ENCODE assay signal across 21 mouse cellular contexts in genomic region chr10:84963126-84963525, GRCm38 (mm10). TPM values are rescaled to one million over a fixed set of nuclear protein-coding genes. Genes with fewer than 3 reads are reported as not detected.
A peak's percentile ranks its signal among the peaks of the same experiment; 100 is the strongest.
DNase-seq lines count a peak whose midpoint lies in the region; ATAC-seq and TF ChIP-seq lines count a peak whose summit lies in the region.
"Had no signal": no experiment of that assay in that cellular context is flagged by ENCODE, and none has a peak within 500 bp of the region (broad histone marks: within the 10 kb centered on the region; RNA-seq: fewer than 3 reads in every experiment).

No protein-coding gene starts in this region.

- H3K4me2 ChIP-seq in hindbrain, embryonic 12.5 days (replicated peaks), result no peak overlapping the region
- no peak overlapping the region for H3K4me2 ChIP-seq in hindbrain, embryonic 11.5 days (replicated peaks; ENCODE audit: low read depth, low read length)
- H3K4me2 ChIP-seq: limb, embryonic 13.5 days; liver, embryonic 15.5 days had no signal

- H3K9me3 ChIP-seq in hindbrain, embryonic 12.5 days (replicated peaks), result no peaks in the 10 kb centered on the region
- H3K9me3 ChIP-seq in hindbrain, embryonic 11.5 days (ENCODE audit: control insufficient read depth, low read length), result no peaks in the 10 kb centered on the region
- H3K9me3 ChIP-seq in G1E (replicated peaks), result no peaks in the 10 kb centered on the region
- H3K9me3 ChIP-seq: heart, embryonic 10.5 days; limb, embryonic 13.5 days; liver, embryonic 15.5 days had no signal

- peaks cover 19% of the 10 kb centered on the region for H3K4me1 ChIP-seq in hindbrain, embryonic 12.5 days
- peaks cover 6% of the 10 kb centered on the region for H3K4me1 ChIP-seq in hindbrain, embryonic 11.5 days (replicated peaks; ENCODE audit: control insufficient read depth, insufficient read depth, low read length)
- peaks cover 3% of the 10 kb centered on the region for H3K4me1 ChIP-seq in G1E (ENCODE audit: insufficient read depth, low read depth, low read length)

- no peak overlapping the region for H3K9ac ChIP-seq in hindbrain, embryonic 12.5 days
- no peak overlapping the region for H3K9ac ChIP-seq in hindbrain, embryonic 11.5 days (ENCODE audit: low read depth, low read length)
- H3K9ac ChIP-seq: limb, embryonic 13.5 days; liver, embryonic 15.5 days had no signal

- H3K27ac ChIP-seq in hindbrain, embryonic 12.5 days, result peak overlapping the region; percentile 57; the same call in 1 of the 2 replicates
- H3K27ac ChIP-seq in hindbrain, embryonic 11.5 days (ENCODE audit: low read depth, low read length), result no peak overlapping the region
- H3K27ac ChIP-seq: heart, embryonic 10.5 days; limb, embryonic 13.5 days; liver, embryonic 15.5 days had no signal

- ATAC-seq in hindbrain, embryonic 12.5 days (ENCODE audit: low FRiP score), result no peak
- no peak for ATAC-seq in hindbrain, embryonic 11.5 days (ENCODE audit: low FRiP score)
- ATAC-seq in G1E (ENCODE audit: extremely low read depth, insufficient number of reproducible peaks, low FRiP score, poor library complexity, severe bottlenecking), result 0 out of 2 replicates have a peak, but pooled peaks have one; percentile 28
- ATAC-seq in erythroid progenitor cell, adult 5-6 weeks (replicated peaks; ENCODE audit: low FRiP score, poor library complexity, severe bottlenecking), result 0 out of 2 replicates have a peak, but pooled peaks have one; percentile 36
- ATAC-seq: activated CD4-positive, CD25-positive, alpha-beta regulatory T cell, adult 4 months; inflammation-experienced regulatory T-cells, adult 6 months; lung, postnatal 0 days; Patski had no signal

- H3K27me3 ChIP-seq in hindbrain, embryonic 12.5 days, result no peaks in the 10 kb centered on the region
- no peaks in the 10 kb centered on the region for H3K27me3 ChIP-seq in hindbrain, embryonic 11.5 days (ENCODE audit: control insufficient read depth, insufficient read depth, low read length)
- H3K27me3 ChIP-seq in G1E (ENCODE audit: insufficient read depth, low read length), result no peaks in the 10 kb centered on the region
- H3K27me3 ChIP-seq: limb, embryonic 13.5 days; liver, embryonic 15.5 days; Patski had no signal

- peak; percentile 16 for DNase-seq in cerebellum, adult 8-10 months
- DNase-seq in cerebellum, postnatal 4 days (ENCODE audit: low spot score in 2 of 2), result no peak
- DNase-seq in hindbrain, embryonic 11.5 days (ENCODE audit: low spot score), result no peak
- no peak for DNase-seq in G1E (ENCODE audit: low spot score)
- no peak for DNase-seq in kidney, postnatal 25 days
- DNase-seq: adrenal gland, postnatal 25 days; gastrocnemius, postnatal 14 days; heart, postnatal 14 days; kidney, adult 9 months; kidney, postnatal 4 days; retina, postnatal 1 day; thymus, postnatal 36 days had no signal

- H3K36me3 ChIP-seq in hindbrain, embryonic 12.5 days, result peaks cover 16% of the 10 kb centered on the region
- no peaks in the 10 kb centered on the region for H3K36me3 ChIP-seq in hindbrain, embryonic 11.5 days (ENCODE audit: control insufficient read depth, insufficient read depth, low read length)
- H3K36me3 ChIP-seq in G1E (replicated peaks), result peaks cover 75% of the 10 kb centered on the region

- TF ChIP-seq CTCF in G1E (IDR thresholded peaks at IDR 0.05; ENCODE audit: low read depth, low read length), result no peak

- no peak overlapping the region for H3K4me3 ChIP-seq in hindbrain, embryonic 12.5 days
- H3K4me3 ChIP-seq in hindbrain, embryonic 11.5 days (ENCODE audit: low read depth, low read length), result no peak overlapping the region
- H3K4me3 ChIP-seq in G1E (ENCODE audit: low read depth, low read length), result no peak overlapping the region
- H3K4me3 ChIP-seq: heart, embryonic 10.5 days; limb, embryonic 13.5 days; liver, embryonic 15.5 days had no signal

- 85% methylated on average over 5 of the region's 5 CpGs for WGBS in hindbrain, embryonic 12.5 days
- WGBS in hindbrain, embryonic 11.5 days, result 89% methylated on average over 5 of the region's 5 CpGs

RNA-seq across cellular contexts. Expression of gene Ric8b, which starts 45.7 kb away (rescaled TPM):
- 42.4 and 44.9 TPM in 2 replicates for polyA plus RNA-seq in hindbrain, embryonic 12.5 days (2016; fragmentation: Nextera tagmentation; extraction: Ambion mirVana)
- polyA plus RNA-seq in hindbrain, embryonic 11.5 days (2014; fragmentation: Nextera tagmentation; extraction: Ambion mirVana), result 31.2 and 33.7 TPM in 2 replicates
- total RNA-seq in G1E (2014; fragmentation: Nextera tagmentation) (12.2 and 16.2 TPM in 2 replicates), G1E (2017) (11.9 and 15.2 TPM in 2 replicates)
- polyA plus RNA-seq in G1E (2012), result 1.8 and 2.0 TPM in 2 replicates
- 5.0 and 8.4 TPM in 2 replicates for total RNA-seq in erythroid progenitor cell, adult 5-6 weeks (2015; ENCODE audit: low replicate concordance)
- 6.5 and 6.8 TPM in 2 replicates for total RNA-seq in erythroid progenitor cell, adult 5-6 weeks (2017; ENCODE audit: low replicate concordance)

Comparison
In these comparisons a context has a peak if more than half of its experiments do, and no peak if none do; other contexts are left out.
1. ATAC-seq: peak in G1E (single experiment) and erythroid progenitor cell, adult 5-6 weeks (single experiment); none in hindbrain, embryonic 12.5 days (single experiment) and hindbrain, embryonic 11.5 days (single experiment).
2. RNA of gene Ric8b, which starts 45.7 kb away (polyA plus RNA-seq): 42.4 to 44.9 TPM in hindbrain, embryonic 12.5 days and 31.2 to 33.7 TPM in hindbrain, embryonic 11.5 days; 1.8 to 2.0 TPM in G1E; every median in the first group is over 10 times any median in the second.